Mouse (Mus musculus): ENCODE data around the gene Ust. TPM values are rescaled to one million over a fixed set of nuclear protein-coding genes. Genes with fewer than 3 reads are reported as not detected.

Gene Ust
- total and polyA plus RNA-seq, 3 experiments, result not detected

DNA sequence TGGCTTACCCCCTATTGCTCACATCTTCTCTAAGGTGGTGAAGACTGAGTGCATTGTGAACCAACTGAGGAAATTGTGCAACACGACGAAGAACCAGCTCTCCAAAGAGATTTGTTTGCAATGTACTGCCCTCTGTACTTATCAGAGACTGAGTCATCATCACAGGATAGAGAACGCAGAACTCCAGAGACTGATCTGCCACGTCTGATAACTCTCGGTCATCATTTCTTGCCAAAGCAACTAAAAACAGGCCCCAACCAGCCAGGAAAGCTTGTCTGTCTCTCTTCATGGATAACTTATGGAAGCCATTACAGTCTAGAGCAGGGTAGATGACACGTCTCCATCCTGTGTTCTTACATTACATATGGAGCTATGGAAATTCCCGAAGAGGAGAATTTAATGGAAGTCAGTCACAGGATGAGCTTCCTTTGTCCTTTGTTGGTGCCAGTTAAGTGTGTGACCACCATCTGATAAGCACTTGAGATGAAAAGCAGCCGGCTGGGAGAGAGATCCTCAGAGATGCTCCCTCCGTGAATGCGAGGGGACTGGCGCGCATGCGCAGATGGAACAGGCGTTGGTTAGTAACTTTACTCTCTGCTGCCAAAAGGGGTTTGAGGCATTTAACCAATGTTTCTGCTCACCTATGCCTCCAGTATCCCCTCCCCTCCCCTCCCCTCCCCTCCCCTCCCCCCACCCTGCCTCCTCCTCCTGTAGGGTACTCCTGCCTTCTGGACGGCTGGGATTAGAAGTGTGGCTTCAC lies 160.2 kb downstream of the Ust start:
- H3K4me1 ChIP-seq (ENCODE audit: control insufficient read depth in 1 of 2, insufficient read depth in 2 of 2), result peaks cover 9 to 19% of the 10 kb centered on the region in 2 experiments
- no peaks in the 10 kb centered on the region for H3K79me2 ChIP-seq (replicated peaks; ENCODE audit: control insufficient read depth, extremely low read depth, insufficient read depth, poor library complexity, severe bottlenecking)
- no peak for DNase-seq (ENCODE audit: extremely low read depth)
- no peak overlapping the region for H3K27ac ChIP-seq (ENCODE audit: insufficient read depth, low read depth)
- no peaks in the 10 kb centered on the region for H3K36me3 ChIP-seq (replicated peaks in 1 of 2; ENCODE audit: control insufficient read depth in 1 of 2, insufficient read depth in 1 of 2, low read length in 1 of 2)
- dilution Hi-C loops (cut with MboI; ENCODE audit: extremely low pct_ligation_motif_present, extremely low pct_unique_long_range_greater_than_20kb, low sequenced_read_pairs), result no loop called here
- in situ Hi-C loops (cut with MboI; ENCODE audit: low pct_ligation_motif_present, low pct_unique_long_range_greater_than_20kb, low sequenced_read_pairs), result no loop called here
- no peaks in the 10 kb centered on the region for H3K9me3 ChIP-seq (replicated peaks; ENCODE audit: low read length)
- H3K27me3 ChIP-seq (replicated peaks), result no peaks in the 10 kb centered on the region
- no peak for TF ChIP-seq NELFE (IDR thresholded peaks at IDR 0.05; ENCODE audit: low read depth, low read length)
- TF ChIP-seq MAX (IDR thresholded peaks at IDR 0.05; ENCODE audit: low read length), result no peak
- no peak for TF ChIP-seq RAD21 (IDR thresholded peaks at IDR 0.05; ENCODE audit: low read depth, low read length)
- no peak for TF ChIP-seq ZNF384 (IDR thresholded peaks at IDR 0.05; ENCODE audit: low read depth, low read length)
- TF ChIP-seq PAX5 (IDR thresholded peaks at IDR 0.05; ENCODE audit: low read length), result no peak
- no peak for TF ChIP-seq HCFC1 (IDR thresholded peaks at IDR 0.05; ENCODE audit: low read depth, low read length)
- TF ChIP-seq USF1 (IDR thresholded peaks at IDR 0.05; ENCODE audit: low read depth, low read length), result no peak
- no peak for TF ChIP-seq ZKSCAN1 (IDR thresholded peaks at IDR 0.05; ENCODE audit: borderline replicate concordance, low read depth, low read length)
- TF ChIP-seq RCOR1 (conservative IDR thresholded peaks at IDR 0.05; ENCODE audit: low read depth, low read length), result no peak
- TF ChIP-seq ETS1 (conservative IDR thresholded peaks at IDR 0.05; ENCODE audit: low read depth, low read length), result no peak
- no peak overlapping the region for H3K4me2 ChIP-seq (ENCODE audit: insufficient read depth, low read depth, poor library complexity, severe bottlenecking)
- no peak overlapping the region for H3K4me3 ChIP-seq (replicated peaks in 1 of 3; ENCODE audit: low read depth in 2 of 3, low read length in 2 of 3, poor library complexity in 1 of 3)
- H3K9ac ChIP-seq (ENCODE audit: insufficient read depth, low read depth), result no peak overlapping the region

GRCm38 (mm10) chr10:8353534-8353933 lies 165.1 kb downstream of the Ust start:
- DNase-seq (ENCODE audit: extremely low read depth), result peak; percentile 28
- dilution Hi-C loops (cut with MboI; ENCODE audit: extremely low pct_ligation_motif_present, extremely low pct_unique_long_range_greater_than_20kb, low sequenced_read_pairs) (no loop called here), in situ Hi-C loops (cut with MboI; ENCODE audit: low pct_ligation_motif_present, low pct_unique_long_range_greater_than_20kb, low sequenced_read_pairs) (no loop called here)
- no peak overlapping the region for H3K9ac ChIP-seq (ENCODE audit: insufficient read depth, low read depth)
- TF ChIP-seq CHD1 (IDR thresholded peaks at IDR 0.05; ENCODE audit: low read depth, low read length) (no peak), EP300 (IDR thresholded peaks at IDR 0.05; ENCODE audit: low read length) (peak; percentile 56), MAX (IDR thresholded peaks at IDR 0.05; ENCODE audit: low read length) (no peak), MXI1 (IDR thresholded peaks at IDR 0.05; ENCODE audit: low read depth, low read length) (no peak), BHLHE40 (IDR thresholded peaks at IDR 0.05; ENCODE audit: low read depth, low read length) (peak; percentile 27; the same call in 1 of the 2 replicates), IRF4 (IDR thresholded peaks at IDR 0.05; ENCODE audit: low read depth, low read length) (peak; percentile 52; the same call in 1 of the 2 replicates), CTCF (conservative IDR thresholded peaks at IDR 0.05 in 1 of 2, IDR thresholded peaks at IDR 0.05 in 1 of 2; ENCODE audit: low read depth in 2 of 2, low read length in 2 of 2) (no peak), USF1 (IDR thresholded peaks at IDR 0.05; ENCODE audit: low read depth, low read length) (no peak), ZNF384 (IDR thresholded peaks at IDR 0.05; ENCODE audit: low read depth, low read length) (no peak), SIN3A (IDR thresholded peaks at IDR 0.05; ENCODE audit: low read length) (no peak)
- H3K9me3 ChIP-seq (replicated peaks; ENCODE audit: low read length), result no peaks in the 10 kb centered on the region
- no peak overlapping the region for H3K4me3 ChIP-seq (replicated peaks in 1 of 3; ENCODE audit: low read depth in 2 of 3, low read length in 2 of 3, poor library complexity in 1 of 3)
- no peaks in the 10 kb centered on the region for H3K36me3 ChIP-seq (replicated peaks in 1 of 2; ENCODE audit: control insufficient read depth in 1 of 2, insufficient read depth in 1 of 2, low read length in 1 of 2)
- no peaks in the 10 kb centered on the region for H3K79me2 ChIP-seq (replicated peaks; ENCODE audit: control insufficient read depth, extremely low read depth, insufficient read depth, poor library complexity, severe bottlenecking)
- H3K27me3 ChIP-seq (replicated peaks), result no peaks in the 10 kb centered on the region
- H3K4me2 ChIP-seq (ENCODE audit: insufficient read depth, low read depth, poor library complexity, severe bottlenecking), result no peak overlapping the region
- peaks cover 10 to 16% of the 10 kb centered on the region in 2 experiments; a peak in 3 of 4 replicates for H3K4me1 ChIP-seq (ENCODE audit: control insufficient read depth in 1 of 2, insufficient read depth in 2 of 2)
- no peak overlapping the region for H3K27ac ChIP-seq (ENCODE audit: insufficient read depth, low read depth)

Data from CH12.LX (cell line).